Mouse (Mus musculus) cerebellum, postnatal 4 days (tissue): ENCODE measurements at regions not wholly inside any gene's neighbourhood (a gene's known extent, or its start where the extent isn't known, plus 50 kb on each side); places are given as distances from the start of the nearest gene placed in this dataset.

Experiments used
- DNase-seq, 2 experiments: peaks; one replicate each; pipeline ENCODE4 v3.0.0; 2022; ENCODE audit warnings: low spot score in 2 of 2, mixed read lengths in 1 of 2

DNA sequence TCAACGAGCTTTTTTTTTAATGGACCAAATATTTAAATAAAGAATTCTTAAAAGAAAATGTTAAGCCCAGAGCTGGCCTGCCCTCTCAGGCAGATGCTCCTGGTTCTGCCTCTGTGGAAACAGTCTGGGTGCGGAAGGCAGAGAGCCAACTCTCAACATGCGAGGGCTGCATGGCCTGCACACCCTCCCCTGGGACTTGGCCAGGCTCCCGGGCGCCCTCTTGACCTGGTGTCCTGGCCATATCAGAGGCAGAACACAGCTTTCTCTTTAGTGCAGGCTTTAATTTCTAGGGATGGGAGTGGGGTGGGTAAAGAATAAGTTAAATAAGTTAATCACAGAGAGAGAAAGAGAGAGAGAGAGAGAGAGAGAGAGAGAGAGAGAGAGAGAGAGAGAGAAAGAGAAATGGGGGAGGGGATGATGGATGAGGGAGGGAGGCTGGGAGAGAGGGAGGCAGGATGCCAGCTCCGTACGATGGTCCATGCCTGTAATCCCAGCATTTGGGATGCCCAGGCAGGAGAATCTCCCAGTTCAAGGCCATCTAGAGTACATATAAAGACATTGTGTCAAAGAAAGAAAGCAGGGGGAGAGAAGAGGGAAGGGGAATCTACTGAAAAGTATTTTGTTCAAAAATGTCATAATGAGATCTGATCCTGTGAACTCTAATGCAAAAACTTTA, 123.2 kb upstream of the Plekha5 start:
- DNase-seq: peak in 1 of 2 experiments; percentile 16

DNA sequence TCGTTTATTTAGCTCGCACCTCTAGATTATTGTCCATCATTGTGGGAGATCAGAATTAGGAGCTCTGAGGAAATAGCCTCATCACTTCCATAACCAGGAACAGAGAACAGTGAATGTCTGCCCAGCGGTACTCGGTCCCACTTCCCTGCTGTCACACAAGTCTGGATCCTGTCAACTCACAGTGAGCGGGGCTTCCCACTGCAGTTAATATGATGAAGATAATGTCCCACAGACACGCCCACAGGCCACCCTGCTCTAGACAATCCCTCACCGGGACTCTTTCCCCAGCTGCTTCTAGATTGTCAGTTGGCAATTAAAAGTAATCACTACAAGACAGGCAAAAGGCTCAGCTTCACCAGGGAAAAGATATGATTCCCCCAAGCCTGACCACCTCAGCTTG, 124.2 kb upstream of the Plekha5 start:
- no peak for DNase-seq

DNA sequence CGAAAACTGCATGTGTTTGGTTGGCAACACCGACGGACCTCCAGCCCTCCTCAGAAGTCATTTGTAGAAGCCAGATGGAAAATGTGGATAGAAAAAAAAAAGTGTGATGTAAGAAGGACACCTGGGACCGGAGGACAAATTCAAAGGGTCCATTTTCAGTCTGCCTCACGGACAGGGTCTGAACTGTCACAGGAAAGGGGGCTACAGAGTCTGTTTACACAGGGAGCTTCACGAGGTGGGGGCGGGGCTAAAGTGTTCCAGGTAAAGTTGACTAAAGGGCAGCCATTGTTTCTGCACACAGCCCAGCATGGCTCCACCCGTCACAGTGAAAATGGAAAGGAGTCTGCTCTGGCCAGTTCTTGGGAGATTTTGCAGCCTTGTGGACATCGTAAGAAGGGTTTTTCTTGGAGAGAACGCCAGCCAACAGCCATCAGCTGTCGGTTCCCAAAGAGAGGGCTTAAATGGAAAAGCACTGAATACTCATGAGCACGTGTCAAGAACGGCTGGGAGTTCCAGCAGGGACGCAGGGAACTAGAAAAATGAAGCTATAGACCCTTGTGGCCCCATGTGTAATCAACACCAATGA, 125.8 kb upstream of the Plekha5 start:
- DNase-seq: no peak

DNA sequence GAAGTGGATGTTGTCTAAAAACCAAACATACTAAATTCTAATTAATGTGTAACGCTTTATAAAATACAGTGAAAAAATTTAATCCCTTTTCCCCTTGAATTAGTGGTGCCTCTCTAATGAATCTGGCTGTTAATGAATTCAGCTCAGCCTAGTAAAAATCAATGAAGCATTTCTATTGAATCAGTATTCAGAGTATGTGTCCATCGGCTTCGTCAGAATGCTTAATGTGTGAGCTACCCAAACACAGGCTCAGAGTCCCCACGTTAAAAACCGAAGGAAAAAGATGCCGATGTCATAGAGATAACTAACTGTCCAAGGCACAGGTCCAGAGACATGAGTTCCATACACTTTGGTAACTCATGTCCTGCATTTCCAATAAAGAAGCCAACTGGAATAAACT, 126.3 kb upstream of the Plekha5 start:
- no peak for DNase-seq

GRCm38 (mm10) chr6:140290109-140290508, 133.7 kb upstream of the Plekha5 start:
- peak in 1 of 2 experiments; percentile 17 for DNase-seq

GRCm38 (mm10) chr6:140288799-140289198, 135.1 kb upstream of the Plekha5 start:
- DNase-seq: no peak

GRCm38 (mm10) chr6:140282285-140282577, 141.6 kb upstream of the Plekha5 start:
- no peak for DNase-seq

DNA sequence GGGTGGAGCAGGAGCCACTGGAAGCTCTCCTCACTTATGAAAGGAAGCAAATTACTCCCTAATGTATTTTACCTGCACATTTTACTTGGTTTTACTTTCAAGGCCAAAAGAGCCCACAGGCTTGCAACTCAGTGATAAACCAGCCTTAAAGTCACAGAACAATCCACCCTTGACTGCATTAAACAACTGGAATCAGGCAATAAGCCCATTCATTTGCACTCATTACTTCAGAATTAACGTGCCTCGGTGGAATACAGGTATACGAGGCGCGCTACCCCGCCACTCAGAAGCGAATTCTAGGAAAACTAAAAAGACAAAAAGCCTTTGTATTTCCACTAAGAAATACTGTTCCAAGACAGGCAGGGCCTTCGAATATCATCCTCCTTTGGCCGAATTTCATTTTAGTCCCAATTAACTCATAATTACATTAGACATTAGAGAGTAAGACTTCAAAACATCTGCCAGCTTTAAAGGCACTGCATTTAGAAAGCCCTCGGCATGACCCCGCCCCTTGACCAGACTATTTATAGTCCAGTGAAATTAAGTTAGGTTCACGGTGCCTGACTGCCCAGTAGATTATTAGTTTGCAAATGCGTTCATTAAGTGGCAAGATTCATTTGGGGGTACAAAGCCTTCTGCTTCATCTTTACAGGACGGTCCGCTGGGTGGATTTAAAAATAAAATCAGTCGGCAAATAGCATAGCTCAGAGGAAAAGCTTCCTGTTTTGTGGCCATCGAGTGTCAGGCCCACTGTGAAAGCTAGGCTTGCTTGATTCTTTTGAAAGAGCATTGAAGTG, 142.2 kb upstream of the Plekha5 start:
- no peak for DNase-seq

GRCm38 (mm10) chr6:140280817-140281475, 142.9 kb upstream of the Plekha5 start:
- no peak for DNase-seq

- DNase-seq: no peak
Measured at GRCm38 (mm10) chr6:140279736-140280370, 144.0 kb upstream of the Plekha5 start.

- no peak for DNase-seq
Measured at GRCm38 (mm10) chr6:140278750-140279149, 145.1 kb upstream of the Plekha5 start.

DNA sequence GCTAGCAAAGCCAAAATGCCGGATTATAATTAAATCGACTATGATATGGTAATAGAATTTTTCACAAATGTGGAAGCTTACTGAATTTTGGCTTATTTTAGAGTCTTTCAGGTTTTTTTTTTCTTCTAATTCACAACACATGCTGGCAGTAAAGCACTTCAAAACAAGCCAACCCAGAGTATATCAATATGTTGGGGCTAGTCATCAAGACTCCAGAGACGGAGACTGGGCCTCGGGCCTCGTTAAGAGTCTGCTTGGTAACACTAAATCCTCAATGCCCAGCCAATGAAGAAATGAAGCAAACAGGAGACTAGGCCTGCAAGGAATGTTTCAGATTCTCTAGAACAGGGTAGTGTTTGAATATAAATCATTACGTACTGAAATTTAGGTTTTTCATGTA, 153.3 kb upstream of the Plekha5 start:
- DNase-seq: no peak

DNA sequence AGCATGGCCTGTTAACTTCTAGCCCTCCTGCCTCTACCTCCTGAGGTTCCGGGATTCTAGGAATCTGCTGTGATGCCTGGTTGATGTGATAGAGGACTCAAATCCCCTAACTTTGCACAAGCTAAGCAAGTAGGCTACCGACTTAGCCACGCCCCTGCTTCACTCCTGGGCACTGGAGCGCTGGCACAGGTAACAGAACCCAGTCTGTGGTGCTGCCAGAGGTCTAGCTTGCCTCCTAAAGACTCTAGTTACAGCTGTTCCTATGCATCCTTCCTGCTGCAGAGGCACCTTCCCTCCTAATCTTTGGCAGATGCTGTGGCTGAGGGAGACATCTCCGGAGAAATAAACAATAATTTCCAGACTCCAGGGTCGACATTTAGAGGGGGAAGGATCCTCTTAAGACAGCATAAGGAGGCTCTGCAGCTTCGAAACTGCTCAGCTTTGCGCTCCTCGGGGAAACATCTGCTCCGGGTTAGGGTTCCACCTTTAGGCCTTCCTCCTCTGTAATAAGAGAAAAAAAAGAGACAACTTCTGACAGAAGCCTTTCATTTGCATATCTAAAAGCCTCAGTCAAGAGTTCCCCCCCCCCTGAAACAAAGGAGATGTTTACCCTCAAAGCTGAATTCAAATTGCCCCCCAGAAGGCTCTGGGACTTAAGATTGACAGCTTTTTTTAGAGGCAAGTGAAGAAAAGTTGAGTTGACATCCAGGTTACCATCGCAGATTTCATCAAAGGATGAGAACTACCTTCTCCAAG, 155.4 kb upstream of the Plekha5 start:
- DNase-seq: no peak

- DNase-seq: no peak
Measured at GRCm38 (mm10) chr6:140263920-140264319, 159.9 kb upstream of the Plekha5 start.

DNA sequence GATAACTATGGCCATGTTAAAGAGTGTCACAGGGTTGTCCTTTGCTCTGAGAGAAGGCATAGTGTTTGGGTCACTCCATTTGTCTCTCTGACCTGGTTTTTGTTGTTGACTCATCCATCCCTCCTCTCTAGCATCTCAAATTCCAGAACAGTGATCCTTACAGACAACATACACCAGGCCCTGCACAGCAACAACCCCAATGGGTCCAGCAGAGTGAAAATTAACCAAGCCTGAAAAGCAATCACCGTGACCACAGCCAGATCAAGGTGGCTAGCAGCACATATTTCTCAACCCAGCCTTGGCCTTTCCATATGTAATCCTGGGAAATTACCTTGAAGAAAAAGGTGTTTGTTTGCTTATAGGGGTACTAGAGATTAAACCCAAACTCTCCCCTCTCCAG, 162.0 kb upstream of the Plekha5 start:
- DNase-seq: no peak

- no peak for DNase-seq
Measured at GRCm38 (mm10) chr6:140258761-140259160, 165.1 kb upstream of the Plekha5 start.

DNA sequence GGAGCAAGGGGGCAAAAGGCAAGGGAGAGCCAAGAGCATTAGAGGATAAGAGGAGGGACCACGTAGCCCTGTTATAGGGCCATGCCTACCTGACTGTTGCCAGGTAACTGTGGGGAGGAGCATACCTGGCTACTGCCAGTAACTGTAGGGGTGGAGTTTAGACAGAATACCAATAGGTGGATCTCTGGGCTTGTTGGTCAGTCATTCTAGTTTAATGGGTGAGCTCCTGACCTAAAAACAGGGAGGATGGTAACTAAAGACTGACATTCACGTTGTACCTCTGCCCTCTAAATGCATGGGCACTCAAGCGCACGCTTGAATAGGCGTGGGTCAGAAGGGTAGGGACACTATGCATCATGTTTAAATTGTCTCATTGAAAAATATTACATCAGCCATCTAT, 165.8 kb upstream of the Plekha5 start:
- no peak for DNase-seq

- DNase-seq: no peak
Measured at GRCm38 (mm10) chr6:140251527-140251926, 172.3 kb upstream of the Plekha5 start.

GRCm38 (mm10) chr6:140243411-140244151, 180.3 kb upstream of the Plekha5 start:
- DNase-seq: no peak

- DNase-seq: no peak
Measured at GRCm38 (mm10) chr6:140239356-140239755, 184.5 kb upstream of the Plekha5 start.

GRCm38 (mm10) chr6:140231537-140231936, 190.3 kb upstream of the Plcz1 start:
- DNase-seq: no peak
